Mouse (Mus musculus) heart, adult 11 months (tissue): ENCODE data around the gene BC049715.

Source experiments
- DNase-seq: peaks from one replicate; pipeline ENCODE4 v3.0.0; 2022

The BC049715 gene

DNA sequence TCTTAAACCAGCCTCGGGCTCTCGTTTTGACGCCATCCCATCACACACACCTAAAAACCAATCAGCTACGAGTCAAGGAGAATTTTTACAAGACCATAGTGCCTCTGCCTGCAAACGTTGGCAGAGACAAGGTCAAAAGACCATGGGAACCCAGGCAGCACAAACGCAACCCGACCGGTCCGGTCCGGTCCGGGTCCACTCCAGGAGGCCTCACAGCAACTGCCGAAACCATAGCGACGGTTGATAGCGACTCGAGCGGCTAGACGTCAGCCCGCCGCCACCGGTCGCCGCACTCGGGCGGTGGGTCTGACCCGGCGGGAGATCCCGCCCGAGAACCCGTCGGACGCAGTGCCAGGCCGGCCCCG is at the start of gene BC049715:
Gene BC049715, plus strand, starts transcription at position 111 of the 365 bp plus-strand sequence.
- DNase-seq, result no peak

- no peak for DNase-seq
These were observed 45.9 kb upstream of the BC049715 start, which contains the start of gene Gucy2c for GRCm38 (mm10) chr6:136781377-136781986. Gucy2c (minus strand) TSS chr6:136781765.

GRCm38 (mm10) chr6:136782146-136782545 is 45.3 kb upstream of the BC049715 start:
- DNase-seq, result peak; percentile 54

DNA sequence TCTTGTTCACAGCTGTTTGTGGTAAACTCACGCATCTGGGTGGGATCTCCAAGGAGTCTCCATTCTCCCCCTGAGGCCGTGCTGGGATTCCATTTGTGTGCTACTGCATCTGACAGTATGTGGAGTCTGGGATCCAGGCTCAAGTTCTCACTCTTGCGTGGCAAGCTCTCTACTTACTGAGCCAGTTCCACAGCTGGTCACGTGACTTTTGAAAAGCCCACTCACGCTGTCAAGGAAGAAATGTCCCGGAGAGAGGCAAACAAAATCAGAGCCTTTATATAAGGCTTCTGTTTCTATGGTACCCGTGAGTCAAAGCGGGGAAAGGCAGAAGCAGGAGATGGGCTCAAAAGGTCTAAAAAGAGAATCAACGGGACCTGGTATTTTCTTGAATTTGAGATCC is 44.7 kb upstream of the BC049715 start:
- DNase-seq, result peak; percentile 55

- peak; percentile 98 for DNase-seq
These were observed 37.9 kb upstream of the BC049715 start for GRCm38 (mm10) chr6:136789391-136789971.

DNA sequence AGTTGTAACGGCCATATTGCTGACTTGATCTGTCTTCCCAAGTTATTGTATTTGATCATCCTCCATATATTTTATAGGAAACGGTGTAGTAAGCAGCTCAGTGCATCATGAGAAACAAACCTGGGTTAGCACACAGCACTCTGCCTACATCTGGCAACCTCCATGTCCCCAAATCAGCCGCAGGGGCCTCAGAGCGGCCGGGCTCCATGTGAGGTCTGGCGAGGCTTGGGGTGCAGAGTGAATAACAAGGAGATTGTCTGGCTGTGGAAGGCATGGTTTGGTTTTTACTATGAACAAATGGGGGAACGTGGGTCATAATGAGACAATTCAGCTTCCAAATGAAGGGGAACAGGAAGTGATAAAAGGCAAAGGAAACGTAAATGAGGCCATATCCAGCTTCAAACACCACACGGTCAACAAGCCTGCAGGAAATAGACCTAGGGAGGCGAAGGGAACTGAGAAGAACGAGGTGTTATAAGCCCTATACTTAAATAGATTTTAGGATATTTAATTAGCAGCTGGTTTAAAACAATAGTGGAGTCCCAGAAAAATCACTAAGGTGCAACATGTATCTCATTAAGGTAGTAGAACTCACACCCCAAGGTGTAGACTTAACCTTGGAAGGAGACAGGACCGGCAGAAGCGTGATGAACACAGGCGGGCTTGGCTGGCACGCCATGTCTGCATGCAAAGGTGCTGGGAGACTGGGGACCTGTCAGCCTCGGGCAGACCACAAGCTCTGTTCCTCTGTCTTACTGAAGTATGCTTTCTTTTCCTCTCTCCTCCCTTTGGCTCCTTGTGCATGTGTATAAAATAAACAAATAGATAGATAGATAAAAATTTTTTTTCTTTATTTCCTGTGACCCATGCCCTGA is 34.3 kb upstream of the BC049715 start:
- peak; percentile 71 for DNase-seq

- peak; percentile 80 for DNase-seq
These were observed 33.4 kb upstream of the BC049715 start for GRCm38 (mm10) chr6:136793831-136794525.

GRCm38 (mm10) chr6:136795110-136795509 is 32.3 kb upstream of the BC049715 start:
- peak; percentile 54 for DNase-seq

DNA sequence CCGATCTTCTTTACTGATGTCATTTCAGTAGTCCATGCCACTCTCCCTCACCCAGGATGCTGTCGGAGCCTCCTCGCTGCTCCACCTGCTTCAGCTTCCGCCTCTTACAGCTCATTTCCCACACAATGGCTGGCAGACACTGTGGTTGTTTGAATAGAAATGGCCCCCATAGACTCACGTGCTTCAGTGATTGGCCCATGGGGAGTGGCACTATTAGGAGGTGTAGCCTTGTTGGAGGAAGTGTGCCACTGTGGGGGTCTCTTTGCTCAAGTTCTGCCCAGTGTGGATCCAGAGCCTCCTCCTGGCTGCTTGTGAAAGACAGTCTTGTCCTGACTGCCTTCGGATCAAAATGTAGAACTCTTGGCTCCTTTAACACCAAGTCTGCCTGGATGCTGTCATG is 31.6 kb upstream of the BC049715 start:
- DNase-seq, result peak; percentile 80

GRCm38 (mm10) chr6:136797874-136798693 is 29.3 kb upstream of the BC049715 start:
- DNase-seq, result peak; percentile 48

DNA sequence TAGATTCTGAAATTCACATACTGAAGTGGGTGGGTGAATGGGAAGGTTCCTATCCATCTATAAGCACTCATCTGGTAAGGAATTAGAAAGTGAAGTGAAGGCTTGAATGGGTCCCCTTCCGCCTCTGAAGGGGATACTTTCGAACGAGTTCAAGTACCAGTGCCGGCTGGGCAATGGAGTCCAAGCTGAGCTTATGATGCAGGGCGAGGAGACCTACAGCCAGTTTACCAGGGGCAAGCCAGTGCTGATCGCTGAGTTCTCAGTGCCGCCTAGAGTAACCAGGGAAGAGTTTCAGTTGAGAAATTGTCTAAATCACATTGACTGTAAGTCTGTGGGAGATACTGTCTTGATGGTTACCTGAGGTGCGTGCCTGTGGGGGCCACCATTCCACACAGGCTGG is 26.7 kb upstream of the BC049715 start:
- DNase-seq, result peak; percentile 68

DNA sequence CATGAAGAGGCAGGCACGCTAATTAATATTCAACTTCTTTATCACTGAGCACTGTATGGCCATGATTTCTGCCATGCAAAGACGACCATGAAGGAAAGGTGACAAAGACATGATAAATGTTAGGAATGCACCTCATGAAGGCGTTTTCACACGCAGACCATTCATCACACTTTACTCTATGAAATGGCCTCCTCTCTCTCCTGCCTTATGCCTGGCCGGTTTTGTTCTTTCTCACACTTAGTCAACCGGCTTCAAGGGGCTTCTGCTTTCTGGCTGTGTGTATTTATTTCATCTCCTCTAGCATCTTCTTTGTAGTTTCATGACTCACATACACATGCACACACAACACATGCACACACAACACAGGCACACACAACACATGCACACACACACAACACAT is 26.2 kb upstream of the BC049715 start:
- peak; percentile 36 for DNase-seq

- DNase-seq, result no peak
These were observed 24.2 kb upstream of the BC049715 start for GRCm38 (mm10) chr6:136803093-136803738.

- peak; percentile 99 for DNase-seq
These were observed 23.4 kb upstream of the BC049715 start, which contains the start of gene Hist4h4 for GRCm38 (mm10) chr6:136803739-136804633. Hist4h4 (minus strand) TSS chr6:136804415.

DNA sequence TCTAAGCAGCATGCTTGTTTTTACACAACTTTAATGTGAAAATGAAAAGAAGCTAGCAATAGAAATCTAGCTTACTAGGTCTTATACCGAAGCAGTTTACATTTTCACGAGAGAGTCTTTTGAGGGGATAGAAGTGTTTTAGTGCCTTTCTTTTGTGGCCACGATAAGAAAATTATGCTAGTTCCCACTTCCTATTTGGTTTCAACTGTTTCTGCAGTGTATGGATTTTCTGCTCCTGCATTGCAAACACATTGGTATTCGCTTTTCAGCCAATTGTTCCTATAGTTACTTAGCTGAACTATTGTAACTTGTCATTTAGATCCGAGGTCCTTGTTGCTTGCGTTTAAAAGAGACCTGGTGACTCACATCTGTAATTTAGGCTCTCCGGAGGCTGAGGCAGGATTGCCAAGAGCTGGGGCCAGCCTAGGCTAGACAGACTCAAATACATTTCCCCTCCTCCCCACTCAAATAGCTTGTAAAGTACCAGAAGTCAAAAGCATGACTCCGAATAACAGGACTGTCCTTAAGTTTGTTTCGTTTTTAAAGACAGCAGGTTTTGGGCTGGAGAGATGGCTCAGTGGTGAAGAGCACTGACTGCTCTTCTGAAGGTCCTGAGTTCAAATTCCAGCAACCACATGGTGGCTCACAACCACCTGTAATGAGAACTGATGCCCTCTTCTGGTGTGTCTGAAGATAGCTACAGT is 22.6 kb upstream of the BC049715 start:
- DNase-seq, result peak; percentile 78

GRCm38 (mm10) chr6:136805409-136805775 is 22.0 kb upstream of the BC049715 start:
- DNase-seq, result no peak

- DNase-seq, result peak; percentile 89
These were observed 20.6 kb upstream of the BC049715 start for GRCm38 (mm10) chr6:136806819-136807218.

DNA sequence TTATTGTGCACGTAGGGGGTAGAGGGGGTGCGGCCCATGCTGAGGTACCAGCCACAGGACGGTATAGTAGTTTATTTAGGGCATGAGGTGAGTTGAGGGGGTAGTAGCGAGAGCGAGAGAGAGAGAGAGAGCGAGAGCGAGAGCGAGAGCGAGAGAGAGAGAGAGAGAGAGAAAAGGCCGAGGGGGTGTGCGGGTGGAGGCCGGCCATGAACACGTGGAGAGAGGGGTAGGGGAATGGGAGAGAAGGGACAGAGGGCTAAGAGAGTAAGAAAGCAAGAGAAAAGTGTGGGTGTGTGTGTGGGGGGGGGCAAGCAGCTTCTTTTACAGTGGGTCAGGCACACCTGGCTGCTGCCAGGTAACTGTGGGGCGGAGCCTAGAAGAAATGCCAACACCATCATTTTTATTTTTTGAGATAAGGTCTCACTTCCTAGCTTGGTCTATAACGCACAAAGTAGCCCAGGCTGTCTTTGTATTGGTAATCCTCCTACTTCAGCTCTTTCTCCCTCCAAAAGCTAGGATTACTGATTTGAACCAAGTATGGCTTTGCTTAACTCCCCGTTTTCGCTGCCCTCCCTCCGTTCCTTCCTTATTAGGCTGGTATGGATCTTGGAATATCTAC is 19.9 kb upstream of the BC049715 start:
- DNase-seq, result no peak

DNA sequence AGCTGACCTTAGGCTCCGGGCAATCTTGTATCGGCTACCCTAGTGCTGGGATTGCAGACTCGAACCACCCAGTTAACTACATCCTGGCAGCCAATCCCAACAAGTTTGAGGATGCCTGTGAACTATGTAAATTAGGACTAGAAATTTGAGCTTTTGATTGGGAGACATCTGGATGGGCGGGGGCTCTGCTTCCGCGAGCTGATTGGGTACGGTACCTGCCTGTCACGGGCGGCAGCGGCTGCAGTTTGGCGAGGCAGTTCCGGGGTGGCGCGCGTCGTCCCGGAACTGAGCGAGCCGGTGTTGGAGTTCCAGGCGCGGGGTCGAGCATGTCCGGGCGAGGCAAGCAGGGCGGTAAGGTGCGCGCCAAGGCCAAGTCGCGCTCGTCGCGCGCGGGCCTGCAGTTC is 19.4 kb upstream of the BC049715 start, which contains the start of gene H2afj:
Gene H2afj, plus strand, starts transcription at position 231 of the 404 bp plus-strand sequence.
- DNase-seq, result peak; percentile 100
